Mouse (Mus musculus): ENCODE results near the gene Adamts4.

Adamts4 gene

DNA sequence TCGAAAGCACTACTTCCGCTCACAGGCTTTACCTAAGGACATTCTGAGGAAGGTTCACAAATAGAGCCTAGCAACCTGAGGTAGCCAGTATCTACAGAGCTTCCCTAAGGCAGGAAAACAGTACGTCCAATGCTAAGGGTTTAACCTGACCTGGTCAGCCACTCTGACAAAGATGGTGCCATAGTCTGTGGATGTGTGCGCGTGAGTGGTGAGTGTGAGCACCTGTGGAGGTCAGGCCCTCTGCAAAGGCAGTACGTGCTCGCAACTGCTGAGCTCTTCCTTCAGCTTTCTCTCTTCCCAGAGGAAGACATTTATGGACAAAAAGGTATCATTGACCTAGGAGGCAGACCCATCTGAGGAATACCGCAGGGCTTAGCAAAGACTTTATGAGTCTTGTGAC, 28.2 kb downstream of the Adamts4 start:
- ChIA-PET CTCF (no interaction called here), POLR2A (interaction anchor here in 2 of 4 experiments (1.2 to 2.8 kb wide), 7 partner anchors 8 to 224 kb away, joined by 3 to 7 read pairs (median 6); partner anchors contain the start of genes B4galt3 (in 1 of the 2) and Usp21 (in 1 of the 2))

DNA sequence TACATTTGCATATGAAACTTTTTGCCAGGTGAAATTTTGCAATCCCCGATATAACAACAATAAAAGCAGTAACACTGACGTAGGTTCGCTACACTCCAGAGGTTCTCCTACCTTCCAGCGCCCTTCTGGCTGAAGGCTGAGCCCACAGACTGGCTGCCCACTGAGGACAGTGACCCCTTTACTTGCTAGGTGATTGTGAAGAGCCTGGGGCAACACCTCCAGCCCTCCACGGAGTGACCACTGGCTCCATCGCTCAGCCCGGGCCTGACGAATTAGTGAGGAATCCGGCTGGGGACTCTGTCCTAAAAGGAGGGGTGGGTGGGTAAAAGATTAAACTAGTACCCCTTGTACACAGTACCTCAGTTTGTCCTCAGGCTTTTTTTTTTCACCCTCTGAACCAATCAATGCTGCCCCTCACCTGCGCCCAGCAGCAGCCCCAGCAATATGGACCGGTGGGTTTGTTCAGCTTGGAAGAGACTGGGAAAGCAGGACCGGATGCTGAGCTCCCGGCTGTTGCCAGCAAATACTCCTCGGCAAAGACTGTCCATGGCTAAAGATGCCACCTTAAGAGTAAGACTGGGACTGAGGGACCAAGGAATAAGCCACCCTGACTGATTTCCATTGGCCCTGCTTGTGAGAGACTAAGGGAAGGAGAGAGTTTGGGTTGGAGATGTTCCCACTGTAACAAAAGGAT, 28.9 kb downstream of the Adamts4 start:
- CTCF ChIA-PET = no interaction called here
- POLR2A ChIA-PET = interaction anchor here in 2 of 4 experiments (1.2 to 2.8 kb wide), 5 partner anchors 8 to 223 kb away, joined by 3 to 7 read pairs (median 6); partner anchors contain the start of genes B4galt3 (in 1 of the 2) and Usp21 (in 1 of the 2)

DNA sequence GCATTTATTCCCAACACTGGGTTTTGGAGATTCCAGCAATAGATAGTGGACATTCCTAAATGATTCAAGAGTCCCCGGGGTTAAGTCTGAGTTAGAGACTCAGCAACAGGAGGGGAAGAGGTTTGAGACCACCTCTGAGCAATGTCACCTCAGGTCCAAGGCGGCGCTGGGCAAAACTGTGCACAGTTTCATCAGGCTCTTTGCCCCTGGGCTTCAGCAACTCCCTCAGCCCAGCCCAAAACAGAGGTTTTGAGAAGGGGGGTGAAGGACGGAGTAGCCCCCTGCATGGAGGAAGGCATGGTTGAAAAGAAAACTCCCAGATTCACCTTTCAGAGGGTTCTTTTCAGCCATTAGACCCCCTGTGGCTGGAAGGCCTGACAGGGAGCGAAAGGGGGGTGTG, 29.5 kb downstream of the Adamts4 start:
- POLR2A ChIA-PET = interaction anchor here in 1 of 4 experiments (2.8 kb wide), 1 partner anchor 10 kb away, joined by 7 read pairs; no protein-coding TSS in a partner anchor
- CTCF ChIA-PET = interaction anchor here in 2 of 4 experiments (0.6 to 2.2 kb wide), 3 partner anchors 9 to 178 kb away, joined by 3 to 38 read pairs (median 5); partner anchors contain the start of gene B4galt3 (in 1 of the 2)

DNA sequence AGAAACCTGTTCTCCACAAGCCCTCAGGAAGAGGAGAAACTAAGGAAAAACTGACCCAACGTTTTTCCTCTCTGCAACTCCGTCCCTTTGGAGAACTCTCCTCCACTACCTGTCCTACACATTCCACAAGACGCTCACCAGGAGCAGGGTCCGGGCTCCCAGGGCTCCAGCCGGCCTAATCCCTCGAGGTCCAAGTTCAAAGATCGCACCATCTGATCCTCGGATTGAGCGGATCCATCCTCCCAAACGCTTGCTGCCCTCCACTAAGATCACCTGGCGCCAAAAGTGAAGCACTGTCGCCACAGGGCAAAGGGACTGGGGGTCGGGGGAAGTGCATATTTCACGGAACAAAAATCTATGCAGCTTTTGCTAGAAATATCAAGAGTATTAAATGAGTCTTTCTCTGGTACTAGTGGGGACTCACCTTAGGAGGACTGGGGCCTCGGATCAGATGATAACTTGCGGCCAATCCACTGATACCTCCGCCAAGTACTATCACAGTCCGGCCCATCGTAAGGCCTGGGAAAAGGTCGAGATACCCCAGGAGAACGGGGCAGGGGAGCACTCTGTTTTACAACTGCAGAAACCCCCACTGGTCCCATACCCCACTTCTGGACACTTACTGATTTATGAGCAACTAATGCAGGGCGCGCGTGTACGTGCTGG, 30.2 kb downstream of the Adamts4 start:
- ChIA-PET CTCF (interaction anchor here (0.6 to 2.3 kb wide), 40 partner anchors 9 to 379 kb away, joined by 3 to 38 read pairs (median 5); partner anchors contain the start of genes B4galt3 (in 3 of the 4), Dedd (in 1 of the 4), F11r (in 1 of the 4) and Klhdc9 (in 1 of the 4)), POLR2A (interaction anchor here in 3 of 4 experiments (0.6 to 6.2 kb wide), 67 partner anchors 9 to 412 kb away, joined by 3 to 119 read pairs (median 5); partner anchors contain the start of genes B4galt3 (in 3 of the 3), Dedd (in 3 of the 3), Alyref2 (in 2 of the 3) and Klhdc9 (in 2 of the 3))

DNA sequence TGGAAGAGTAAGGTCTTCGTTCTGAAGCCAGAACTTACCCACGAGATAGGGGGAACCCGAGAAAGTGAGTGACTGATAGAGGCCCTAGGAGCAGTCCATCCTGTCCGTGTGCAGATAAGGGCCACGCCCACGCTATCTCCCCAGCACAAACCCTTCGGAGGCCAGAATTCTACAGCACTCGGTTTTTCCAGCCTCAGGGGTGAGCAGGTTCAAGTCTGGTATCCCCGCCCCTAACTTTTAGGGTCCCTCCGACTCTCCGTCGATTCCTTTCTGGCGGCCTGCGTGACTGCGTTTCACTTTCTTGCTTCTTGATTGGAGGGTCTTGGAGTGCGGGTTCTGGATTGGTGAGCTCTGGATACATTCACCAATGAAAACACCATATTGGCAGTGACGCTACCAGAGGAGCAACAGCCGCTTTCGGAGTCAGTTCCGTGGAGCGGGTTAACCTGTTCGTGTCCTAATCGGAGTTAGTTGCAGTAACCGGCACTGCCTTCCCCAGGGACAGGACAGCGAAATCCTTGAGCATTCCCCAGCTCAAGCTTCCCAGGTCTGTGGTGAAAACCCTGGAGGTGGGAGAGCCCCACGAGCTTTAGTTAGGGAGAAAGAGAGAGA, 30.8 kb downstream of the Adamts4 start, which contains the start of gene Ppox:
Ppox (minus strand) TSS at position 271 of the 612 bp plus-strand sequence.
- CTCF ChIA-PET = interaction anchor here (0.5 to 2.3 kb wide), 57 partner anchors 9 to 413 kb away, joined by 3 to 38 read pairs (median 5); partner anchors contain the start of genes B4galt3 (in 3 of the 4), Dedd (in 2 of the 4), F11r (in 1 of the 4) and Fcer1g (in 1 of the 4)
- POLR2A ChIA-PET = interaction anchor here (0.6 to 6.2 kb wide), 90 partner anchors 9 to 413 kb away, joined by 3 to 119 read pairs (median 4); partner anchors contain the start of genes B4galt3 (in 4 of the 4), Adamts4 (in 3 of the 4), Dedd (in 3 of the 4) and Nit1 (in 3 of the 4)

DNA sequence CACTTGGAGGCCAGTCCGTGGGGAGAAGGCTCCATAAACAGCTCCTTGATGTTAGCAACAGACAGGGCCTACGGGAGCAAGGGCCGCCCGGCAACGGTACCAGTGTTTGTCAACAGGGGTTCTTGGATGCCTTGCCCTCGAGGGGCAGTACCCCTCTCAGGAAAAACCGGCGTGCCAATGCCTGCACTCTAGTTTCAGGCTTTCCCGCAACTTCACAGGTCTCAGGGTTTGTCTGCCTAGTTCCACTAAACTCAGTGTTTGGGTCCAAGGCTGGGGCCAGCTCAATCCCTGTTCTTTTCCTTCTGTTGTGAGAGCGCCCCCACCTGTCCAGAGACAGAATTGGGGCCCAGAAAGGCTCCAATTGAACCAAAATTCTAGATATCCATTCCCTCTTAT, 31.3 kb downstream of the Adamts4 start:
- ChIA-PET CTCF (interaction anchor here (0.5 to 2.3 kb wide), 56 partner anchors 9 to 413 kb away, joined by 3 to 38 read pairs (median 5); partner anchors contain the start of genes B4galt3 (in 3 of the 4), Dedd (in 2 of the 4), F11r (in 1 of the 4) and Fcer1g (in 1 of the 4)), POLR2A (interaction anchor here (0.6 to 6.2 kb wide), 88 partner anchors 8 to 413 kb away, joined by 3 to 119 read pairs (median 4); partner anchors contain the start of genes B4galt3 (in 4 of the 4), Dedd (in 3 of the 4), Nit1 (in 3 of the 4) and Pfdn2 (in 3 of the 4))

DNA sequence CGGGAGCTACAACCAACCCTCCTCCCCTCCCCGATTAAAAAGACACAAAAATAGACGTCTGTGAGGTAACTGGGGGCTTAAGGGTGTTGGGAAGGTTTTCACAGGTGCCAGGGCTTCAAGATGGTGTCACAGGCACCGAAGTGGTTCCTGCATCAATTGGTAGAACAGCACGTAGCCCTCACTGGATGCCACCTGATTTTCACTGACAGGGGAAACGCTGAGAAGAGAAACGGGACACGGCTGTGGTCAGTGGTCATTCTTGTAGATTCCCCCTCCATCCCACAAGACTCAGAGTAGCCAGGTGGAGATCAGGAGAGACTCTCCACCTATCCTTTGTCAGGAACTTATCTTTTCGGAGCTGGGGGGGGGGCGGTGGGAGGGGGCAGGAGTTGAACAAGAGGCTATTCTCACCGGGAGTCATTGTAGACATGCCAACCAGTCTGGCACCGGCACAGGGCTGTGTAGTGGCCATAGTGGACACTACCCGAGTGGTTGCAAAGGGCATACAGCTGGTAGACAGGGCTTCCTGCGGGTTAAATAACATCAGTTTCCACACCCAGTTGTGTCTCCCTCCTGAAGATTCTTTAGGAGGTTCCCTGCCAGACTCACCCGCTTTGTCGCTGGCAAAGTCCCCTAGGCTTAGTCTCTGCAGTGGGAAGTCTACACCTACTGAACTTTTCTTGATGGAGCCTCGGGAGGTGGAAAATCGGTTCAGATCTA, 32.0 kb downstream of the Adamts4 start:
- ChIA-PET CTCF (interaction anchor here in 3 of 4 experiments (0.6 to 2.3 kb wide), 29 partner anchors 8 to 414 kb away, joined by 3 to 38 read pairs (median 5); partner anchors contain the start of genes B4galt3 (in 3 of the 3), Dedd (in 1 of the 3), Tomm40l (in 1 of the 3) and Ufc1 (in 1 of the 3)), POLR2A (interaction anchor here (0.8 to 6.2 kb wide), 30 partner anchors 9 to 222 kb away, joined by 3 to 119 read pairs (median 6); partner anchors contain the start of genes B4galt3 (in 4 of the 4), Ufc1 (in 2 of the 4), Adamts4 (in 1 of the 4) and Alyref2 (in 1 of the 4))

DNA sequence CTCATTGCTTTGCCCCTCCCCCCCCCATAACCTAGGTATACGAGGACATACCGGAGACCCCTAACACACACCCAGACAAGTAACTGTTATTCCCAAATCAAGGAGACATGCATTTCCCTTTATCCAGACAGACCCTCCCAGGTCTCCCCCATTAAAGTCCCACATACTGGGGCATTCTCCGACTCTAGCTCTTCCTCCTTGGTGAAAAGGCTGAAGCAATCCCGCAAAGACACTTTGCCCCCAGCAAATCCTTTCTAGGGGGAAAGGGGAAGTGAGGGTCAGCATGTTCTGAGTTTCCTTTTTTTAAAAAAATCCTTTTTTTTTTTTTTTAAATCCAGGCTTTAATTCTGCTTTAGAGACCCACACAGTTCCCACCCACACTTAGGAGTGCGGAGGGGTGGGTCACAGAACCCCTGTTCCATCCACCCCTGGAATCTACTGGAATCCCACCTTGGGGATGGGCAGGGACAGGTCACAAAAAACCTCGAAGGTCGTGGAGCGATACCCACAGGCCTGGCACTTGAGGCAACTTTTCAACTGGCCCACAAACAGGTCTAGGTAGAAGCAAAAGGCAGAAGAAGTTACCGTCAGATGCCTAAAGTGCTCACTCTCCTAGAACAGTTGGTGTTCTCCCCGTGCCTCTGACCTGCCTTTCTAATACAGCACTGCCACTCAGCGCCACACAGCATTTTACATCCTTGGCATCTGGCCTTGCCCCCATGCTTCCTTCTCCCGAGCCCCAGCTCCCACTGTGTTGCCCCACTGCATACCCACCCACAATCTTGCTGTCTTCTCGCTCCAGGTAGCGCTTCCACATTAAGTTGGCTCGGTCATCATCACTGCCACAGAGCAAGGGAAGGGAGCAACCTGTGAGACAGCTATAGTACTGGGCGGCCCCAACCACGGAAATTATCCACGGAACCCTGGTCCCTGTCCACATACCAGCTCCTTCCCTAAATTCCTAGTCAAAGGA, 33.3 kb downstream of the Adamts4 start:
- CTCF ChIA-PET = interaction anchor here in 3 of 4 experiments (0.5 to 1.8 kb wide), 3 partner anchors 73 to 172 kb away, joined by 4 to 9 read pairs (median 6); no protein-coding TSS in a partner anchor
- POLR2A ChIA-PET = interaction anchor here in 3 of 4 experiments (0.7 to 6.3 kb wide), 8 partner anchors 8 to 173 kb away, joined by 3 to 119 read pairs (median 4); partner anchors contain the start of genes B4galt3 (in 2 of the 3) and Klhdc9 (in 1 of the 3)

DNA sequence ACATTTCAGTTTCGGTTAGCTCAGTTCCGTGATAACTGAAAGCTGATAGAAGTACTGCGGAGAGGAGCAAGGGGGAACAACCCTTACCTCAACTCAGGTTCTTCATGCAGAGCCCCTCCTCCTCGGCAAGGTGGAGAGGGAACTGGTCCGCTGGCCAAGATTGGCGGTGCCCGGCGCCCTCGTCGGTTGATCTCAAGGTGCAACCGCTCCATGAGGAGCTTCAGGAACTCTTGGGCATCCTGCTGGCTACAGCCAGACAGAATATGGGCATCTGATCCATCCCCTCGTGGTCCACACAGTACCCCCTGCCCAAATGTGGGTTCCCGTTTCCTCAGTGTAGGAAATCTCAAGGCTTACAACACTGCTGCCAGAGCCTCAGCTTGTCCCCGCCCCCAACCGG, 34.3 kb downstream of the Adamts4 start:
- ChIA-PET CTCF (interaction anchor here in 1 of 4 experiments (1.8 kb wide), 1 partner anchor 173 kb away, joined by 6 read pairs; no protein-coding TSS in a partner anchor), POLR2A (interaction anchor here (0.9 to 6.3 kb wide), 14 partner anchors 8 to 174 kb away, joined by 3 to 119 read pairs (median 4); partner anchors contain the start of genes B4galt3 (in 3 of the 4), Dedd (in 1 of the 4), Klhdc9 (in 1 of the 4) and Nit1 (in 1 of the 4))

DNA sequence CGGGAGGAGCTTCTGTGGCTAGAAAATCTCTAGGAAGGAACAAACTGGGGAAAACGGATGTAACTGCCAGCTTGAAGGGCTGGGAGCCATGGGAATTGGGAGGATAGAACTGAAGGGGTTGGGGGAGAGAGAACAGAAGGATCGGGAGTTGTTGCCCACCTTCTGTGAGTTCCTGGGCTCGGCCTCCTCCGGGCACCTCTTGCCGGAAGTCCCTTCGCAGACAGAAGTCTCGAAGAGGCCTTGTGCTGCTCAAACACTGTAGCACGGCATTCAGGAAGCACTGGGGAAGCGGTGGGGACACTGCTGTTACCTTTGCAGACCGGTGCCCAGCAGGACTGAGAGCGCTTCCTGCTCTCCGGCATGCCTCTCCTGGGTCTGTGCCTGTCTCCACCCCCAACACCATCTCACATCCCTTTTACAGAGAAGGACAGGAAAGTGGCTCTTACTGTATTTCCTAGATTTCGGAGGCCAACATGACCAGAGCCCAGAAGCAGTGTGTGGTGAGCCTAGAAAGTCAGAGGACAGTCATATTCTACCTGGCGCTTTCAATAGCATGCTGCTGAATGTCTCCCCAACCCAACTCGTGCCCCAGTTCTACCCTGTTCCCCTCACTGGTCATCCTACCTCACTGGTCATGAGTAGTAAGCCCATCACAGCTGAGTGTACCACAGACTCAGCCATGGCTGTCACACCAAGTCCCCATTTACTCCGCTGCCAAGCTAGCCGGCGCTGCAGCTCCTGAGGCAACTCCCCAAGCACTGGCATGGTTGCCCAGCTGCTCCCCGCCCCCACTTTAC, 35.1 kb downstream of the Adamts4 start:
- CTCF ChIA-PET = interaction anchor here in 2 of 4 experiments (0.5 to 1.8 kb wide), 2 partner anchors 149 to 174 kb away, joined by 3 to 6 read pairs; no protein-coding TSS in a partner anchor
- POLR2A ChIA-PET = interaction anchor here (0.9 to 6.3 kb wide), 13 partner anchors 8 to 175 kb away, joined by 3 to 119 read pairs (median 4); partner anchors contain the start of genes B4galt3 (in 3 of the 4), Dedd (in 1 of the 4), Nit1 (in 1 of the 4) and Pfdn2 (in 1 of the 4)

DNA sequence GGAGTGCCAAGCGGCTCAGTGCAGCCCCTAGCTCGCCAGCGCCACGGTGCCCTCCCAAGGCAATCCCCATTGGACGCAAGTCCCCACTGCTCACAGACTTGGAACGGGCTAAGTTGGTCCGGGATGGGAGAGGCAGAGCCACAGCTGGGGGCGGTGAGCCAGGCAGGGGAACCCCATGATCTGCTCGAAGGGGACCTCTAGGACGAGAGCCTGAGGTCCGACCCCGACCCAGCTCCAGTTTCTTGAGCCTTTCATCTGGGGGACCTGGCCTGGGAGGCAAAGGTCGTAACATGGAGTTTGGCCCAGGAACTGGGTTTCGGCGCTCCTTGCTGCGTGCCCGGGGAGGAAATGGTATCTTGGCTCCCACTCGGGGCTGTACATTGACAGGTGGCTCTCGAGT, 36.3 kb downstream of the Adamts4 start:
- ChIA-PET CTCF (interaction anchor here in 1 of 4 experiments (1.0 kb wide), 1 partner anchor 36 kb away, joined by 3 read pairs; no protein-coding TSS in a partner anchor), POLR2A (interaction anchor here (1.0 to 6.3 kb wide), 12 partner anchors 8 to 151 kb away, joined by 3 to 119 read pairs (median 6); partner anchors contain the start of genes B4galt3 (in 3 of the 4), Dedd (in 3 of the 4) and F11r (in 1 of the 4))

DNA sequence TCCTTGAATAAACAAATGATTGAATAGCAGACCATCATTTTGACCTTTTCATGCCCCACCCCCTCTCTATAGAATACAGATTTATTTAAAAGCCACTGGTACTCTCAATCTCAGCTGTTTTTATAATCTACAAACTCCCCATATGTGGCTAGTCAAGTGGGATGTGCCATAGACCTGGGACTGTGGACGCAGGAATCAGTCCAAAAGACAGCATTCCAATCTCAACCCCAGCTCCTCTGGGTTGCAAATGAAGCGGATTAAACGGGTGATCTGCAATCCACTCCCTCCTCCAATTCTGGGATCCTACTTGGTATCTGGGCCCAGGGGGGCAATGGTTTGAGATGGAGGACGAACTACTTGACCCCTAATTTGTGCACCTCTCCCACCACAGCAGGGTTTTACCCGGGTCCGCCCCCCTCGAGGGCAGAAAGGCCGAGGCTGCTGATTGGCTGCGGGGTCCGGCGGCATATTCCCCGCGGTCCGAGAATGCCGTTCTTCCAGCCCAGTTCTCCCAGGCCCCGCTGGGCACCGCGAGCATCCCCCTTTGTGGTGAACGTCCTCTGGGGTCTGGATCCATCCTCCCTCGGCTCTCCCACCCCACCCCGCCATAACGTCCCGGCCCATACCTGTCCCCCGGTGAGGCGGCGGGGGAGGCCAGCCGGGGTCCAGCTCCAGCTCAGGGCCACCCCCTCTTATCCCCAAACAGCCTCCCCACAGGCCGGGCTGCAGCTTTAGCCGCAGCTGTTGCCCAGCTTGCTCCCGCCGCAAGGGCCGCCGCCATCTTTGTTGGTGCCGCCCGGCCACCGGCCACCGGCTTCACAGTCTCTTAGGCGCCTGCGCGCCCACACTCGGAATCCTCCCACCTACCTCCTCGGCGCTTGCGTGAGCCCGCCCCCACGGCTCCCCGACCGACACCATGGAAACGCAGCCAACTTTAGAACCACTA, 37.2 kb downstream of the Adamts4 start, which contains the start of gene Usp21:
Usp21 (minus strand) TSS at position 856 of the 946 bp plus-strand sequence.
- ChIA-PET POLR2A (interaction anchor here (0.9 to 6.3 kb wide), 19 partner anchors 9 to 150 kb away, joined by 3 to 46 read pairs (median 4); partner anchors contain the start of genes B4galt3 (in 3 of the 4), Dedd (in 3 of the 4), Adamts4 (in 1 of the 4) and F11r (in 1 of the 4)), CTCF (interaction anchor here in 2 of 4 experiments (0.6 to 1.0 kb wide), 2 partner anchors 35 to 267 kb away, joined by 3 read pairs; no protein-coding TSS in a partner anchor)

DNA sequence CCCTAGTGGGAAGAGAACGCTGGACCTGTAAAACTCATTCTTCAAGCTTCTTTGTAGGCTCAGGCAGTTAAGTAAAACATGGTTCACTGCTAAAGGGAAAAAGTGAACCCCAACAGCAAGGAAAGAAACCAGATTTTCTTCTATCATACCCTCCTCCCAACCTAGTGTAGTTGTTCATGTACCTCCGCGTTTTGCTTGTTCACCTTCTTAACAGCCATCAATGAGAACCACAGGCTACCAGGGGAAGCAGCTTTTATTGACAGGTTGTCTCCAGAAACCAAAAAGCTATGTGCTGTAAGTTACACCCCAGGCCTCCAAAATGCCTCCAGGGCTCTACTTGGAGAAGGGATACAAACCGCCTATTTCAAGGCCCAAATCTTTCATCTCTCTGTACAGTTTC, 38.1 kb downstream of the Adamts4 start:
- ChIA-PET CTCF (interaction anchor here in 1 of 4 experiments (0.6 kb wide), 1 partner anchor 268 kb away, joined by 3 read pairs; no protein-coding TSS in a partner anchor), POLR2A (interaction anchor here in 3 of 4 experiments (1.1 to 6.3 kb wide), 16 partner anchors 10 to 57 kb away, joined by 3 to 46 read pairs (median 5); partner anchors contain the start of genes B4galt3 (in 3 of the 3), Nit1 (in 2 of the 3), Pfdn2 (in 2 of the 3) and Adamts4 (in 1 of the 3))

Data from embryonic stem cell, embryonic (primary cell).